Mouse (Mus musculus) bone marrow, adult 2 months (tissue): ENCODE measurements around the gene Kansl1. TPM values are rescaled to one million over a fixed set of nuclear protein-coding genes. Genes with fewer than 3 reads are reported as not detected.
"Not testable (repeated sequence)": the region's sequence is repeated elsewhere in the genome, so short reads cannot be mapped to it uniquely, and the experiment has no call there.

Experiments used
- H3K27ac ChIP-seq: fragments of 200-500 bp; 2 replicates; pipeline ENCODE4 v1.5.1; 2012; ENCODE audit warnings: low read depth, mild to moderate bottlenecking, control low read depth, inconsistent platforms, low read length; ENCODE audit not compliant: control insufficient read depth, poor library complexity, insufficient read depth
- H3K4me1 ChIP-seq: fragments of 200-500 bp; 2 replicates; pipeline ENCODE4 v1.6.1; 2011; ENCODE audit warnings: low read length; ENCODE audit not compliant: control insufficient read depth, insufficient read depth
- H3K4me3 ChIP-seq: fragments of 200-500 bp; replicated peaks from 2 replicates; pipeline ENCODE3; 2011; ENCODE audit warnings: mild to moderate bottlenecking, low read depth, low read length, control low read depth; ENCODE audit not compliant: control insufficient read depth
- CTCF ChIP-seq: fragments of 200-500 bp; IDR thresholded peaks from 2 replicates; pipeline ENCODE4 v1.5.1; 2011; ENCODE audit warnings: low read length, control low read depth; ENCODE audit not compliant: control insufficient read depth, insufficient read depth
- POLR2A ChIP-seq: fragments of 200-500 bp; IDR thresholded peaks from 2 replicates; pipeline ENCODE4 v1.6.1; 2011; ENCODE audit warnings: low read depth, mild to moderate bottlenecking, control low read depth, low read length, borderline replicate concordance; ENCODE audit not compliant: control insufficient read depth
- WGBS: fragments of 180-500 bp; shearing (Covaris S2); methylation state at CpG from one replicate; pipeline ENCODE4 v1.1.7; 2018; 5-methylcytosine and 5-hydroxymethylcytosine counted together
- polyA plus RNA-seq: library from polyadenylated mRNA; stranded (reverse); fragments of >200 nt; gene quantifications from 2 replicates; pipeline ENCODE4 v1.2.4, GENCODE M21; 2011; ENCODE audit warnings: low replicate concordance; ENCODE audit not compliant: missing spikeins, insufficient read depth, insufficient read length

The Kansl1 gene
- polyA plus RNA-seq, 1 experiment, result 19.0 TPM

DNA sequence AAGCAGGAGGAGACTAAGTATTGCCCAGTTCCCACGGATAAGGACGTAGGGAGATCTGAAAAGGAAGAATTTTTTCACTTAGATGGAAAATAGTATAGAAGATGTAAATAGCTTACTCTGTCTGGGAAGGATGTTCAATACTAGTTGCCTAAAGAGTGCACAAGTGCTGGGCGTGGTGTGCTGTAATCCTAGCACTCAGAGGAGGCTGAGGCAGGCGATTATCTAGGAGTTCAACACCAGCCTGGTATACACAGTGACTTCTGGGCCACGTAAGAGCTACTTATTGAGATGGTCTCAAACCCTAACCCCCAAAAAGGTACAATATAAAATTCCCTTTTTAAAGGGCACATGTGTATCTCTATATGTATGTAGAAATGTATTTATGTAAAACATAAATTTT, 963 bp downstream of the Kansl1 start:
- H3K4me3 ChIP-seq, result no peak overlapping the region
- H3K4me1 ChIP-seq, result no peaks in the 10 kb centered on the region; the same call in 1 of the 2 replicates
- 76% methylated on average over 5 of the region's 5 CpGs for WGBS
- TF ChIP-seq POLR2A (no peak), CTCF (no peak)
- no peak overlapping the region for H3K27ac ChIP-seq

DNA sequence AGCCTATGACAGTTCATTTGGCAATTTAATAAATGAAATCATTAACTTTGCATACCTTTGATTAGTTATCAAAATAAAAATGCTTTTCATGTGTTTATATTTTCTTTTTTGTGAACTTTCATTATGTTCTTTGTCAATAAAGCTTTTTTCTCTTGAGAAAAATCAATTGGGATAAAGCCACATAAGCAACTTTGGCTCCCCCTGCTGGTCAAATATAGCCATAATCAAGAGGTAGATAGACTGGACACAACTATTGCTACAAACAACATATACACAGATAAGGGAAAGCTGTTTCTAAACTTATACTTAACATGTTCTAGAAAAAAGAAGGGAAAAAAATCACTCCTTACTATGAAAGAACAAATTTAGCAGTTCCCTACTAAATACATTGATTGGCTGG, 7.1 kb downstream of the Kansl1 start:
- H3K4me3 ChIP-seq, result no peak overlapping the region
- TF ChIP-seq POLR2A (no peak), CTCF (no peak)
- no peaks in the 10 kb centered on the region for H3K4me1 ChIP-seq
- H3K27ac ChIP-seq, result no peak overlapping the region

DNA sequence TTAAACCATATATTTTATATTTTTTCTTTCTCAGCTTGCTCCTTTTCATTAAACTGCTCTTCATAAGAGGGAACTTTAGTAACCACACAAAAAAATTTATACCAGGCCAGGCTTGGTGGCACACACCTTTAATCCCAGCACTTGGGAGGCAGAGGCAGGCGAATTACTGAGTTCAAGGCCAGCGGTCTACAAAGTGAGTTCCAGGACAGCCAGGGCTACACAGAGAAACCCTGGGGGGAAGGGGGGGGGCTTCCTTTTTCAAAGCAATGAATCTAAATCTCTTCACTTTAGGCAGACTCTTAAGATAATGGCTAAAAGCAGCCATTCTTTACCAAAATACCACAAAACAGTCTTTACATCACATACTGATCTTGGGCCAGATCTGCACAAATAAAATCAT, 9.0 kb downstream of the Kansl1 start:
- Histone ChIP-seq H3K27ac (no peak overlapping the region), H3K4me1 (no peaks in the 10 kb centered on the region), H3K4me3 (no peak overlapping the region)
- TF ChIP-seq POLR2A, result no peak
- TF ChIP-seq CTCF, result no peak
- WGBS, result 87% methylated on average over 2 of the region's 2 CpGs

DNA sequence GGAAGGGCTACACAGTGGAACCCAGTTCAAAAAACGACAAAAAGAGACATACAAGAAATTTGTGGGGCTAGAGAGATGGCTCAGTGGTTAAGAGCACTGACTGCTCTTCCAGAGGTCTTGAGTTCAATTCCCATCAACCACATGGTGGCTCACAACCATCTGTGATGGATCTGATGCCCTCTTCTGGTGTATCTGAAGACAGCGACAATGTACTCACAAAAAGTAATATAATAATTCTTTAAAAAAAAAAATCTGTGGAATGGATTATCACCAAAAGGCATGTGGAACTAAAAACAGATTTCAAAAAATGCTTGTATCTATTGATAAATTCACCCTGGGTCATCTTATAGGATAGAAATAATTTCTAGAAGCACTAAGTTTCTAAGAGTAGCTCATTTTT, 10.2 kb downstream of the Kansl1 start:
- Histone ChIP-seq H3K27ac (no peak overlapping the region), H3K4me1 (no peaks in the 10 kb centered on the region), H3K4me3 (no peak overlapping the region)
- TF ChIP-seq CTCF, result no peak
- TF ChIP-seq POLR2A, result no peak
- WGBS, result 62% methylated on average over 2 of the region's 2 CpGs

DNA sequence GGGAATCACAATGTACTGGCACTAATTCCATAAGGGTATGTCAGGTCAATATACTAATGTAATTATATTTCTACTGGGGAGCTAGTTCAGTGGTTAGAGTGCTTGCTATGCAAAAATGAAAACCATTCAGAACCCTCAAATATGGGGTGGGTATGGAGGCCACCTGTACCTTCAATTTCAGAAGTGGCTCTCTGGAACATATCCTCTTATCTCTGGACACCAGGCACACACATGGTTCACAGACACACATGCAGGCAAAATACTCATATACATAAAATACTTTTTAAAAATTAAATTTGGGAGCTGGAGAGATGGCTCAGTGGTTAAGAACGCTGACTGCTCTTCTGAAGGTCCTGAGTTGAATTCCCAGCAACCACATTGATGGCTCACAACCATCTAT, 16.0 kb downstream of the Kansl1 start:
- WGBS, result 76% methylated on average over 1 of the region's 1 CpGs
- Histone ChIP-seq H3K4me3 (no peak overlapping the region), H3K4me1 (no peaks in the 10 kb centered on the region), H3K27ac (no peak overlapping the region)
- TF ChIP-seq CTCF (no peak), POLR2A (no peak)

DNA sequence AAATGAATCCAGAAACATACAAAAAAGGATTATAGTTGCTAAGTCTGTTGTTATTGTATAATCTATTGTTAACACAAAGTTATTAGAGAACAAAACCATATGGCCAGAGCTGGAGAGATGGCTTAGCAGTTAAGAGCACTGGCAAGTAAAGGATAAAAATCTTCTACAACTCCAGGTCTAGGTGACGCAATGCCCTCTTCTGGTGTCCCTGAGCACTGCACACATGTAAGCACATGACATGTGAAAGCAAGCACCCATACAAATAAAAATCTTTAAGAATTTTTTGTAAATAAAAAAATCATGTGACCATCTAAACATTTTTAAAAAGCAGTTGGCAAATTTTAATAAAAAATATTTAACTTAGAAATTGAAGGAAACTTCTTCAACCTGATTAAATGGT, 17.4 kb downstream of the Kansl1 start:
- Histone ChIP-seq H3K4me3 (no peak overlapping the region), H3K27ac (no peak overlapping the region), H3K4me1 (no peaks in the 10 kb centered on the region)
- TF ChIP-seq POLR2A (no peak), CTCF (peak; percentile 53)
- WGBS, result 93% methylated on average over 1 of the region's 1 CpGs

DNA sequence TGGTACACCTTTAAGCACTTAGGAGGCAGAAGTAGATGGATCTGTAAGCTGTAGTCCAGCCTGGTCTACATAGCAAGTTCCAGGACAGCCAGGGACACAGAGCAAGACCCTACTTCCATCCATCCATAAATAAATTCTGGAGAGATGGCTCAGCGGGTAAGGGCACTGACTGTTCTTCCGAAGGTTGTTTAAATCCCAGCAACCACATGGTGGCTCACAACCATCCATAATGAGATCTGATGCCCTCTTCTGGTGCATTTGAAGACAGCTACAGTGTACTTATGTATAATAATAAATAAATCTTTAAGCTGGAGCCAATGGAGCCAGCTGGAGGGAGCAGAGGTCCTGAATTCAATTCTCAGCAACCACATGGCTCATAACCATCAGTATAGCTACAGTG, 20.2 kb downstream of the Kansl1 start:
- H3K27ac ChIP-seq, H3K4me1 ChIP-seq, H3K4me3 ChIP-seq: not testable (repeated sequence)
- WGBS, result 42% methylated on average over 2 of the region's 2 CpGs

DNA sequence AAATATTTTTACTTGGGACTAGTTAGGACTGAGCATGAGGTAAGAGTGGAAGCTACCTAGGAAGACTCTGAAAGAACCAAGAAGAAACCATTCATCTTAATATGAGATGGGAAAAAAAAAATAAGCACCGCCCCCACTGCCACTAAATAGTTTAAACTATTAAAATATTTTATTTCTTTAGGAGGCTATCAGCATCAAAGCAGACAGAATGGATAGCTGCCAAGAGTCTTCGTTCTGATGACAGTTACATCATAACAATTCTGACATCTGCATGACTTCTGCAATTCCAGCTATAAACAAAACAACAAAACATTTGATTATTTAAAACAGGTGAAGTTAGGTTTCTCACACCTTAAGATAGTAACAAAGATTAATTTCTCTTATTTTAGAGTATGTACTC, 23.1 kb downstream of the Kansl1 start:
- WGBS, result 50% methylated on average over 2 of the region's 2 CpGs
- no peaks in the 10 kb centered on the region; the same call in 1 of the 2 replicates for H3K4me1 ChIP-seq
- no peak overlapping the region for H3K4me3 ChIP-seq
- TF ChIP-seq CTCF, result no peak
- TF ChIP-seq POLR2A, result no peak
- H3K27ac ChIP-seq, result no peak overlapping the region

DNA sequence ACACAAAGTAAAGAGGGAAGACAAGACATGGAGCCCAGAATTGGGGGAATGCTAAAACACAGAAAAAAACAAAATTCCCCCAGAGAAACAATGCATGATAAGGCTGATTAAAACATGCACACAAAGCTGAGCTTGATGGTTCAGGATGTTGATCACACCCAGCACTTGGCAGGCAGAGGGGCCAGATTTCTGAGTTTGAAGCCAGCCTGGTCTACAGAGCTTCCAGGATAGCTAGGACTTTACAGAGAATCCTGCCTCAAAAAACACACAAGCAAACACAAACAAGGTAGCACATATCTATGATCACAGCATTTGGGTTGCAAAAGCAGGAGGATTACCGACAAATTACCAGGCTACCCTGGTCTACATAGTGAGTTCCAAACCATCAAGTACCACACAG, 23.6 kb downstream of the Kansl1 start:
- Histone ChIP-seq H3K4me3 (no peak overlapping the region), H3K27ac (no peak overlapping the region), H3K4me1 (no peaks in the 10 kb centered on the region; the same call in 1 of the 2 replicates)
- 86% methylated on average over 1 of the region's 1 CpGs for WGBS
- no peak for TF ChIP-seq CTCF
- no peak for TF ChIP-seq POLR2A

DNA sequence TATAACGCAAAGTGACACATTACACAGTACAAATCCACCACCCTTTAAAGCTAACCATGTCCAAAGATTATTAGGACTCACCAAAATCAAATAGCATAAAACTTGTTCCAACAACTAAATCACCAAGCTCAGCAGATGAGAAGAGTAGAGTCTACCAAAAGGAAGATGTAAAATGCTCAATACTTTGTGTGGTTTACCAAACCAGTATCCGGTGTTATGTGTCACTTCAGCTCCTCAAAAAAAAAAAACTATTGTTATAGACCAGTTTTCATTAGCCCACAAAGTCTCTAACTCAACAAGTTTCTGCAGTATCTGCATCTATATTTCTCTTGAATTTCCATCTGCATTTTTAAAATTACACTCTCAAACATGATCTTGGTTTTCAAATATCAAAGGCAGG, 25.3 kb downstream of the Kansl1 start:
- TF ChIP-seq POLR2A (no peak), CTCF (no peak)
- H3K27ac ChIP-seq, result no peak overlapping the region
- peak overlapping the region; percentile 95 for H3K4me3 ChIP-seq
- H3K4me1 ChIP-seq, result no peaks in the 10 kb centered on the region; the same call in 1 of the 2 replicates
- 16% methylated on average over 2 of the region's 2 CpGs for WGBS
